Comparison of ENCODE assay signal across 8 mouse cellular contexts in the genomic region with DNA sequence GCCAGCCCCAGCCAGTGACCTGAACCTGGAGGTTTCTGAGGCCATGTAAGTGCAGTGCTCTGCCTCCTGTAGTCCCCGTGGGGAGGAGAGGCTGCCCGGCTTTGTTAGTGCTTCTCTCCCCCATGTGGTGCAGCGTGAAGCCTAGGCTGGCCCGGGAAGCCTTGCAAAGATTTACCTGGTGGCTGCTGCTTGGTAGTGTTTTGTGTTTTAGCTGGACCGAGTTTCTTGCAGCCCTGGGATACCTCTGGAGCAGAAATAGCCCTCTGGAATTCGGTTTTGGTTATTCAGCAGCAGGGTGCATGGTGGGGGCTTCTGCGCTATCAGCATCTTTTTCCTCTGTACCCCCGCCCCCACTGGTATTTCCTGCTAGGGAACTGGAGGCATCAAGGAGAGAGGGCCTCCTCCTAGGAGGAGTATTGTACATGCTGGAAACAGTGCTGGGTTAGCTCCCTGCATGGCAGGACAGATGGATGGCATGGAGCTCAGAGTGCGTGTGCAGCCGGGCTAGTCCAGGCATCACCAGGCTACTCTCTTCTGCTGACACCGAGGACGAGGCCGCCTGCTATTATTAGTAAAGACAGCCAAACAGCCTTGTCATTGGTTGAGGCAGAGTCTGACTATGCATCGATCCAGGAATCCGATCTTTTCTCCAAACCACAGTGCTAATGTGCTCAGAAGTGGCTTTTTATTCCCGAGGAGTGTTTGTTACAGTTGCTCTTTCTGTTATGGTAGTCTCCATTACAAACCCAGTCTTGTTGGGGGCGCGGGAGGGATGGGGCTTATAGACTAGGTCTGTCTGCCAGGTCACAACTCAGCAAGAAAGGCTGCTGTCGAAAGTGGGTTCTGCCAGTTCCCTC.
DNase-seq lines count a peak whose midpoint lies in the region; ATAC-seq and TF ChIP-seq lines count a peak whose summit lies in the region.

No protein-coding gene starts in this region.

- no peaks in the 10 kb centered on the region for H3K27me3 ChIP-seq in lung, embryonic 14.5 days (ENCODE audit: insufficient read depth, low read length)
- H3K27me3 ChIP-seq in midbrain, embryonic 13.5 days, result no peaks in the 10 kb centered on the region

- peak; percentile 62 for DNase-seq in lung, embryonic 14.5 days
- no peak for DNase-seq in lung, adult 2 months
- peak; percentile 72 to 74 for DNase-seq in cerebellum, postnatal 10 days
- peak; percentile 25 to 35 for DNase-seq in frontal cortex, postnatal 25 days (ENCODE audit: low spot score in 2 of 2)
- DNase-seq in layer of hippocampus, postnatal 14 days (ENCODE audit: low spot score in 2 of 2), result peak; percentile 52 to 71
- peak; percentile 66 for DNase-seq in yolk sac, embryonic 10.5 days (ENCODE audit: low spot score)
- no peak for DNase-seq in adipocyte (ENCODE audit: low spot score)

- ATAC-seq in lung, embryonic 14.5 days (ENCODE audit: insufficient read depth), result peak; percentile 61
- peak; percentile 51 for ATAC-seq in midbrain, embryonic 13.5 days

- WGBS in lung, embryonic 14.5 days, result 3% methylated on average over 19 of the region's 19 CpGs
- 29% methylated on average over 19 of the region's 19 CpGs for WGBS in lung, adult 2 months
- WGBS in midbrain, embryonic 13.5 days, result 1% methylated on average over 19 of the region's 19 CpGs

- TF ChIP-seq POLR2A in lung, adult 2 months (IDR thresholded peaks at IDR 0.05; ENCODE audit: borderline replicate concordance, extremely low read depth, low read depth, low read length), result no peak

- peak overlapping the region; percentile 59 for H3K4me3 ChIP-seq in lung, embryonic 14.5 days (ENCODE audit: low read depth, low read length)
- no peak overlapping the region for H3K4me3 ChIP-seq in lung, adult 2 months (replicated peaks; ENCODE audit: extremely low read depth, low read depth, low read length)
- peak overlapping the region; percentile 92 for H3K4me3 ChIP-seq in midbrain, embryonic 13.5 days (replicated peaks)

- H3K4me1 ChIP-seq in lung, embryonic 14.5 days (ENCODE audit: insufficient read depth), result peaks cover 28% of the 10 kb centered on the region
- 0 out of 2 replicates have a peak, but pooled peaks cover 7% of the 10 kb centered on the region for H3K4me1 ChIP-seq in lung, adult 2 months (ENCODE audit: control insufficient read depth, insufficient read depth, low read length)
- peaks cover 59% of the 10 kb centered on the region for H3K4me1 ChIP-seq in midbrain, embryonic 13.5 days (replicated peaks)

- no peaks in the 10 kb centered on the region for H3K36me3 ChIP-seq in lung, embryonic 14.5 days (ENCODE audit: insufficient read depth)
- H3K36me3 ChIP-seq in midbrain, embryonic 13.5 days, result no peaks in the 10 kb centered on the region

- H3K9ac ChIP-seq in lung, embryonic 14.5 days, result peak overlapping the region; percentile 83
- peak overlapping the region; percentile 99 for H3K9ac ChIP-seq in midbrain, embryonic 13.5 days (replicated peaks)

- peak overlapping the region; percentile 96 for H3K27ac ChIP-seq in lung, embryonic 14.5 days (ENCODE audit: low read depth)
- H3K27ac ChIP-seq in midbrain, embryonic 13.5 days, result peak overlapping the region; percentile 100

- peak overlapping the region; percentile 89 for H3K4me2 ChIP-seq in lung, embryonic 14.5 days
- peak overlapping the region; percentile 88 for H3K4me2 ChIP-seq in midbrain, embryonic 13.5 days (replicated peaks)

- peak; percentile 16; the same call in 1 of the 2 replicates for TF ChIP-seq CTCF in lung, embryonic 14.5 days (IDR thresholded peaks at IDR 0.05; ENCODE audit: low read depth)
- TF ChIP-seq CTCF in lung, adult 2 months (IDR thresholded peaks at IDR 0.05; ENCODE audit: insufficient read depth, low read length), result no peak

- H3K9me3 ChIP-seq in lung, embryonic 14.5 days (ENCODE audit: low read depth, low read length), result no peaks in the 10 kb centered on the region
- no peaks in the 10 kb centered on the region for H3K9me3 ChIP-seq in midbrain, embryonic 13.5 days

Comparison
In these comparisons a context has a peak if more than half of its experiments do, and no peak if none do; other contexts are left out.
1. DNase-seq: peak in lung, embryonic 14.5 days (single experiment), cerebellum, postnatal 10 days (2 of 2), frontal cortex, postnatal 25 days (2 of 2), layer of hippocampus, postnatal 14 days (2 of 2) and yolk sac, embryonic 10.5 days (single experiment); none in lung, adult 2 months (single experiment) and adipocyte (single experiment).